Mouse (Mus musculus) midbrain, embryonic 12.5 days (tissue): Measurements from ENCODE around the gene Etnk1. TPM values are rescaled to one million over a fixed set of nuclear protein-coding genes. Genes with fewer than 3 reads are reported as not detected.
"Not testable (repeated sequence)": the region's sequence is repeated elsewhere in the genome, so short reads cannot be mapped to it uniquely, and the experiment has no call there.

ENCODE experiments used
- ATAC-seq: fragments of 200-750 bp; cut with Nextera tagmentation; 2 replicates; pipeline ENCODE4 v1.8.0; 2017; ENCODE audit warnings: low read depth, moderate TSS enrichment, moderate library complexity; ENCODE audit not compliant: low FRiP score
- H3K27ac ChIP-seq: fragments of 300-500 bp; sonication (generic); replicated peaks from 2 replicates; pipeline ENCODE4 v1.5.1; 2016; ENCODE audit warnings: mild to moderate bottlenecking
- H3K27me3 ChIP-seq: fragments of 300-500 bp; sonication (generic); 2 replicates; pipeline ENCODE4 v1.6.1; 2016; ENCODE audit warnings: mild to moderate bottlenecking
- H3K36me3 ChIP-seq: fragments of 300-500 bp; sonication (generic); 2 replicates; pipeline ENCODE4 v1.6.1; 2016
- H3K4me1 ChIP-seq: fragments of 300-500 bp; sonication (generic); 2 replicates; pipeline ENCODE4 v1.6.1; 2016
- H3K4me2 ChIP-seq: fragments of 300-500 bp; sonication (generic); replicated peaks from 2 replicates; pipeline ENCODE4 v1.6.1; 2016; ENCODE audit warnings: mild to moderate bottlenecking, moderate library complexity
- H3K4me3 ChIP-seq: fragments of 300-500 bp; sonication (generic); 2 replicates; pipeline ENCODE4 v1.5.1; 2016; ENCODE audit warnings: mild to moderate bottlenecking
- H3K9ac ChIP-seq: fragments of 300-500 bp; sonication (generic); replicated peaks from 2 replicates; pipeline ENCODE4 v1.6.1; 2016; ENCODE audit warnings: mild to moderate bottlenecking, moderate library complexity
- H3K9me3 ChIP-seq: fragments of 300-500 bp; sonication (generic); 2 replicates; pipeline ENCODE4 v1.6.1; 2016; ENCODE audit warnings: mild to moderate bottlenecking
- WGBS: fragments of 180-500 bp; shearing (Covaris S2); methylation state at CpG from one replicate; pipeline ENCODE4 v1.1.7; 2016; 5-methylcytosine and 5-hydroxymethylcytosine counted together
- polyA plus RNA-seq: library from polyadenylated mRNA; unstranded; fragments of >200 nt; fragmentation: Nextera tagmentation; extraction: Ambion mirVana; gene quantifications from 2 replicates; pipeline ENCODE4 v1.2.1, GENCODE M21; 2016

Gene Etnk1
- polyA plus RNA-seq, 1 experiment from 2014 or later, result 37.9 TPM

GRCm38 (mm10) chr6:143165404-143166257 is 1.4 kb upstream of the Etnk1 start:
- Histone ChIP-seq H3K4me1 (peaks cover 32% of the 10 kb centered on the region), H3K9me3 (no peaks in the 10 kb centered on the region), H3K4me3 (peak overlapping the region; percentile 86; the same call in 1 of the 2 replicates), H3K4me2 (peak overlapping the region; percentile 77), H3K27me3 (peaks cover 10% of the 10 kb centered on the region), H3K27ac (no peak overlapping the region), H3K9ac (peak overlapping the region; percentile 85; the same call in 1 of the 2 replicates), H3K36me3 (no peaks in the 10 kb centered on the region)
- no peak for ATAC-seq
- WGBS, result 61% methylated on average over 15 of the region's 15 CpGs

GRCm38 (mm10) chr6:143167409-143167919 is 443 bp downstream of the Etnk1 start:
- WGBS, result under 1% methylated on average over 60 of the region's 60 CpGs
- Histone ChIP-seq H3K4me3 (peak overlapping the region; percentile 86), H3K27ac (peak overlapping the region; percentile 92), H3K4me2 (peak overlapping the region; percentile 77), H3K9me3 (no peaks in the 10 kb centered on the region), H3K9ac (peak overlapping the region; percentile 85), H3K27me3 (peaks cover 10% of the 10 kb centered on the region), H3K36me3 (0 out of 2 replicates have a peak, but pooled peaks cover 3% of the 10 kb centered on the region), H3K4me1 (peaks cover 29% of the 10 kb centered on the region)
- ATAC-seq, result peak; percentile 74

GRCm38 (mm10) chr6:143167981-143168674 is 1.1 kb downstream of the Etnk1 start:
- H3K27ac ChIP-seq, result peak overlapping the region; percentile 92; the same call in 1 of the 2 replicates
- 34% methylated on average over 6 of the region's 6 CpGs for WGBS
- no peak for ATAC-seq

GRCm38 (mm10) chr6:143169385-143169784 is 2.4 kb downstream of the Etnk1 start:
- peak overlapping the region; percentile 77 for H3K4me2 ChIP-seq
- H3K9ac ChIP-seq, result peak overlapping the region; percentile 7; the same call in 1 of the 2 replicates
- no peaks in the 10 kb centered on the region for H3K9me3 ChIP-seq
- ATAC-seq, result no peak
- peaks cover 16% of the 10 kb centered on the region for H3K36me3 ChIP-seq
- H3K4me3 ChIP-seq, result no peak overlapping the region
- WGBS, result 82% methylated on average over 4 of the region's 4 CpGs
- peaks cover 10% of the 10 kb centered on the region for H3K27me3 ChIP-seq
- H3K4me1 ChIP-seq, result peaks cover 29% of the 10 kb centered on the region
- no peak overlapping the region for H3K27ac ChIP-seq

More at GRCm38 (mm10) chr6:143167981-143168674, 1.1 kb downstream of the Etnk1 start:
- Histone ChIP-seq H3K9ac (peak overlapping the region; percentile 85), H3K27me3 (peaks cover 10% of the 10 kb centered on the region), H3K4me3 (peak overlapping the region; percentile 86), H3K9me3 (no peaks in the 10 kb centered on the region), H3K4me1 (peaks cover 29% of the 10 kb centered on the region), H3K4me2 (peak overlapping the region; percentile 77), H3K36me3 (peaks cover 9% of the 10 kb centered on the region)

- Histone ChIP-seq H3K36me3 (peaks cover 16% of the 10 kb centered on the region), H3K9me3 (no peaks in the 10 kb centered on the region), H3K27ac (no peak overlapping the region), H3K4me1 (peaks cover 35% of the 10 kb centered on the region), H3K9ac (no peak overlapping the region), H3K4me3 (no peak overlapping the region), H3K27me3 (peaks cover 6% of the 10 kb centered on the region; the same call in 1 of the 2 replicates), H3K4me2 (no peak overlapping the region)
- ATAC-seq, result no peak
- WGBS, result 84% methylated on average over 4 of the region's 4 CpGs
These were observed 3.3 kb downstream of the Etnk1 start for GRCm38 (mm10) chr6:143170166-143170960.

- no peak overlapping the region for H3K9ac ChIP-seq
- no peak overlapping the region for H3K4me3 ChIP-seq
- no peaks in the 10 kb centered on the region for H3K9me3 ChIP-seq
- ATAC-seq, result no peak
- H3K36me3 ChIP-seq, result peaks cover 16% of the 10 kb centered on the region
- no peak overlapping the region for H3K27ac ChIP-seq
- H3K4me2 ChIP-seq, result no peak overlapping the region
- H3K4me1 ChIP-seq, result peaks cover 32% of the 10 kb centered on the region
- H3K27me3 ChIP-seq, result peaks cover 3% of the 10 kb centered on the region; the same call in 1 of the 2 replicates
- WGBS, result 95% methylated on average over 8 of the region's 8 CpGs
These were observed 4.0 kb downstream of the Etnk1 start for GRCm38 (mm10) chr6:143171066-143171465.

- no peak overlapping the region for H3K4me3 ChIP-seq
- H3K4me2 ChIP-seq, result no peak overlapping the region
- ATAC-seq, result no peak
- H3K9ac ChIP-seq, result no peak overlapping the region
- peaks cover 27% of the 10 kb centered on the region for H3K4me1 ChIP-seq
- H3K9me3 ChIP-seq, result no peaks in the 10 kb centered on the region
- peaks cover 16% of the 10 kb centered on the region for H3K36me3 ChIP-seq
- H3K27ac ChIP-seq, result no peak overlapping the region
- WGBS, result 91% methylated on average over 11 of the region's 11 CpGs
- no peaks in the 10 kb centered on the region for H3K27me3 ChIP-seq
These were observed 4.9 kb downstream of the Etnk1 start for GRCm38 (mm10) chr6:143171781-143172465.

- Histone ChIP-seq H3K36me3 (peaks cover 16% of the 10 kb centered on the region), H3K4me1 (peaks cover 27% of the 10 kb centered on the region)
- H3K9me3 ChIP-seq, H3K27ac ChIP-seq, H3K9ac ChIP-seq, H3K4me3 ChIP-seq, H3K4me2 ChIP-seq, H3K27me3 ChIP-seq, ATAC-seq: not testable (repeated sequence)
- 93% methylated on average over 4 of the region's 4 CpGs for WGBS
These were observed 5.7 kb downstream of the Etnk1 start for GRCm38 (mm10) chr6:143172683-143173082.

- Histone ChIP-seq H3K9ac (no peak overlapping the region), H3K4me3 (no peak overlapping the region), H3K4me2 (no peak overlapping the region), H3K4me1 (peaks cover 18% of the 10 kb centered on the region), H3K9me3 (no peaks in the 10 kb centered on the region), H3K36me3 (peaks cover 20% of the 10 kb centered on the region), H3K27ac (no peak overlapping the region), H3K27me3 (no peaks in the 10 kb centered on the region)
- WGBS, result 96% methylated on average over 4 of the region's 4 CpGs
- no peak for ATAC-seq
These were observed 7.2 kb downstream of the Etnk1 start for GRCm38 (mm10) chr6:143174226-143174625.

- no peak overlapping the region for H3K4me2 ChIP-seq
- WGBS, result 43% methylated on average over 3 of the region's 3 CpGs
- H3K27me3 ChIP-seq, result no peaks in the 10 kb centered on the region
- no peak overlapping the region for H3K4me3 ChIP-seq
- H3K27ac ChIP-seq, result no peak overlapping the region
- peaks cover 20% of the 10 kb centered on the region for H3K36me3 ChIP-seq
- no peak overlapping the region for H3K9ac ChIP-seq
- ATAC-seq, result peak; percentile 34; the same call in 1 of the 2 replicates
- peaks cover 11% of the 10 kb centered on the region; the same call in 1 of the 2 replicates for H3K4me1 ChIP-seq
- H3K9me3 ChIP-seq, result no peaks in the 10 kb centered on the region
These were observed 8.1 kb downstream of the Etnk1 start for GRCm38 (mm10) chr6:143174906-143175656.
